Mouse (Mus musculus) gonadal fat pad, adult 2 months (tissue): ENCODE data around the gene Amdhd2. TPM values are rescaled to one million over a fixed set of nuclear protein-coding genes. Genes with fewer than 3 reads are reported as not detected.

ENCODE experiments used
- polyA plus RNA-seq: library from polyadenylated mRNA; depleted of rRNA; stranded (reverse); fragments of >200 nt; gene quantifications from 2 replicates; pipeline ENCODE4 v1.2.3, GENCODE M21; 2012; rRNA removed

The Amdhd2 gene
- polyA plus RNA-seq, 1 experiment, result 37.6 TPM

Other genes with a start within 250 kb of the Amdhd2 start
- not detected in 2 replicates for gene Dcpp3, start 246.3 kb downstream of the Amdhd2 start, polyA plus RNA-seq
- not detected in 2 replicates for gene Sbp, start 222.1 kb downstream of the Amdhd2 start, polyA plus RNA-seq
- gene Sbpl, start 208.5 kb downstream of the Amdhd2 start, polyA plus RNA-seq, result not detected in 2 replicates
- 0.46 and 0.53 TPM in 2 replicates for gene Prss30, start 183.2 kb downstream of the Amdhd2 start, polyA plus RNA-seq
- 0.15 and 0.18 TPM in 2 replicates for gene Prss22, start 165.7 kb downstream of the Amdhd2 start, polyA plus RNA-seq
- gene Prss27, start 125.6 kb downstream of the Amdhd2 start, polyA plus RNA-seq, result 1.6 and 2.8 TPM in 2 replicates
- gene Kctd5, start 90.3 kb downstream of the Amdhd2 start, polyA plus RNA-seq, result 23.0 and 27.2 TPM in 2 replicates
- 23.8 and 25.8 TPM in 2 replicates for gene Pdpk1, start 12.8 kb downstream of the Amdhd2 start, polyA plus RNA-seq
- gene Atp6v0c, start 5.9 kb upstream of the Amdhd2 start, polyA plus RNA-seq, result 870 and 1,024 TPM in 2 replicates
- gene Tbc1d24, start 41.8 kb upstream of the Amdhd2 start, polyA plus RNA-seq, result 12.8 and 13.1 TPM in 2 replicates
- gene Ntn3, start 45.8 kb upstream of the Amdhd2 start, polyA plus RNA-seq, result 1.4 and 1.5 TPM in 2 replicates
- 7.1 and 8.9 TPM in 2 replicates for gene Tedc2, start 57.1 kb upstream of the Amdhd2 start, polyA plus RNA-seq
- 2.4 and 2.5 TPM in 2 replicates for gene Ccnf, start 87.7 kb upstream of the Amdhd2 start, polyA plus RNA-seq
- gene Abca17, start 187.3 kb upstream of the Amdhd2 start, polyA plus RNA-seq, result 0.06 and 0.09 TPM in 2 replicates
- 78.6 and 87.5 TPM in 2 replicates for gene Abca3, start 188.2 kb upstream of the Amdhd2 start, polyA plus RNA-seq